Mouse (Mus musculus) ES-E14 (cell line): ENCODE data around the gene Cyp26c1.

Source experiments
- CHD2 ChIP-seq: IDR thresholded peaks from 2 replicates; pipeline ENCODE4 v1.6.1; 2014; ENCODE audit warnings: mild to moderate bottlenecking, low read depth, low read length, inconsistent platforms
- MAFK ChIP-seq: IDR thresholded peaks from 2 replicates; pipeline ENCODE4 v1.6.1; 2014; ENCODE audit warnings: mild to moderate bottlenecking, low read depth, low read length, inconsistent platforms; ENCODE audit not compliant: insufficient read depth
- ZNF384 ChIP-seq: IDR thresholded peaks from 2 replicates; pipeline ENCODE4 v1.6.1; 2012; ENCODE audit warnings: low read depth, low read length, inconsistent platforms

DNA sequence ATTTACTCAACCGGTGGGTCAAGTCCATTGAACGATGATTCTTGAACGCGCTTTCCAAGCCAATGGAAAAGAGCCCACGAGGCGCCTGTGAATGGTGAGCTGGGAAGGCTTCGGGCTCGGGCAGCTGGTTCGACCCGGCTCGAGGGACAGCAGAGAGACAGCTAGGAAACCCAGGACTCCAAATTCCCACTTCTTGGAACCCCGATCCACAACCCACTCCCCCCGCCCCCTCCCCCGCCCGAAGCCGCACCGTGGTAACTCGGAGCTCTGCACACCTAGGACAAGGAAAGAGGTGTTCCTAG, 11.9 kb downstream of the Cyp26c1 start:
- TF ChIP-seq ZNF384 (no peak), CHD2 (no peak), MAFK (no peak)
